ENCODE assay signal across 12 mouse cellular contexts in the genomic region with DNA sequence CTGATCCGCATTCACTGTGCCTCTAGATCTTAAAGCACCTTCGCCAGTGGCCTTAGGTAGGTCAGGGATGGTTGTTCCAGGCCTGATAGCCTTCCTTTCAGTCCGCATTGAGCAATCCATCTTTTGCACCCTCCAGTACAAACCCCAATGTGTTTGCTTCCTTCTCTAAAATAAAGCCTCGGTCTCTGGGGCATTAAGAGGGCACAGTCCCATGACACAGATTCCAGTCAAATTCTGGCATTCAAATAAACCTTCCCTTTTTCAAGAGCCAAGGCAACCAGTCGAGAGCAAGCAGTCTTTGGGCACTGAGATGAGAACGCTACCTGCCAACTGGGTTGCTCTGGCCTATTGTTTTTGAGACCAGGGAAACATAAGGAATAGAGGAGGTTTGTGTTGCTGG. TPM values are rescaled to one million over a fixed set of nuclear protein-coding genes. Genes with fewer than 3 reads are reported as not detected.
DNase-seq lines count a peak whose midpoint lies in the region; TF ChIP-seq lines count a peak whose summit lies in the region.
"Had no signal": no experiment of that assay in that cellular context is flagged by ENCODE, and none has a peak within 500 bp of the region (broad histone marks: within the 10 kb centered on the region; RNA-seq: fewer than 3 reads in every experiment).

No protein-coding gene starts in this region.

- no peaks in the 10 kb centered on the region for H3K79me2 ChIP-seq in heart, adult 2 months (replicated peaks; ENCODE audit: control insufficient read depth, insufficient read depth, low read length)

- H3K9ac ChIP-seq in heart, adult 2 months (ENCODE audit: low read depth, low read length): no peak overlapping the region
- H3K9ac ChIP-seq: liver, embryonic 15.5 days; midbrain, embryonic 12.5 days had no signal

- no peaks in the 10 kb centered on the region for H3K9me3 ChIP-seq in heart, embryonic 10.5 days
- H3K9me3 ChIP-seq: liver, embryonic 15.5 days; midbrain, embryonic 12.5 days had no signal

- H3K4me3 ChIP-seq in heart, adult 2 months: no peak overlapping the region
- no peak overlapping the region for H3K4me3 ChIP-seq in heart, embryonic 10.5 days
- H3K4me3 ChIP-seq: liver, embryonic 15.5 days; midbrain, embryonic 12.5 days; myocyte had no signal

- TF ChIP-seq CTCF in heart, adult 2 months (IDR thresholded peaks at IDR 0.05): no peak

- no peaks in the 10 kb centered on the region for H3K36me3 ChIP-seq in heart, adult 2 months (ENCODE audit: control insufficient read depth, insufficient read depth, low read length)
- no peaks in the 10 kb centered on the region for H3K36me3 ChIP-seq in heart, embryonic 10.5 days
- H3K36me3 ChIP-seq: liver, embryonic 15.5 days; midbrain, embryonic 12.5 days had no signal

- no peaks in the 10 kb centered on the region for H3K27me3 ChIP-seq in heart, adult 2 months (ENCODE audit: control insufficient read depth, insufficient read depth, low read length)
- H3K27me3 ChIP-seq in heart, embryonic 10.5 days (ENCODE audit: insufficient read depth, poor library complexity, severe bottlenecking): no peaks in the 10 kb centered on the region
- H3K27me3 ChIP-seq: liver, embryonic 15.5 days; midbrain, embryonic 12.5 days had no signal

- H3K4me1 ChIP-seq in heart, adult 2 months (ENCODE audit: control insufficient read depth, insufficient read depth, low read length): peaks cover 3% of the 10 kb centered on the region; the same call in 1 of the 2 replicates
- no peaks in the 10 kb centered on the region for H3K4me1 ChIP-seq in heart, embryonic 10.5 days
- H3K4me1 ChIP-seq: liver, embryonic 15.5 days; midbrain, embryonic 12.5 days had no signal

- DNase-seq in heart, adult 2 months: no peak
- no peak for DNase-seq in heart, embryonic 10.5 days (ENCODE audit: low spot score)
- peak; percentile 48 for DNase-seq in layer of hippocampus, adult 9-11 months
- DNase-seq in layer of hippocampus, adult 11-12 months (ENCODE audit: low spot score): no peak
- peak; percentile 66 for DNase-seq in adipocyte (ENCODE audit: low spot score)
- DNase-seq in brain, adult 2 months (ENCODE audit: low read depth, low spot score): peak; percentile 26
- no peak for DNase-seq in natural killer cell, adult 2 months (ENCODE audit: low spot score in 2 of 2)
- DNase-seq: gastrocnemius, postnatal 36 days; thymus, postnatal 14 days had no signal

- TF ChIP-seq EP300 in heart, adult 2 months (IDR thresholded peaks at IDR 0.05; ENCODE audit: insufficient read depth, low read depth, low read length): no peak

- TF ChIP-seq POLR2A in heart, adult 2 months (IDR thresholded peaks at IDR 0.05; ENCODE audit: insufficient read depth, low read depth, low read length): no peak

- intact Hi-C loops in heart, adult 2 months (cut with DNase I): no loop called here

- H3K27ac ChIP-seq in heart, adult 2 months: peak overlapping the region; percentile 7; the same call in 1 of the 2 replicates
- no peak overlapping the region for H3K27ac ChIP-seq in heart, embryonic 10.5 days
- H3K27ac ChIP-seq: liver, embryonic 15.5 days; midbrain, embryonic 12.5 days had no signal

- 84% methylated on average over 6 of the region's 6 CpGs for WGBS in heart, adult 2 months
- 83% methylated on average over 6 of the region's 6 CpGs for WGBS in heart, embryonic 10.5 days

RNA-seq across cellular contexts. Expression of gene Sash1, which starts 57.8 kb away (rescaled TPM):
- 10 to 100 TPM; 22.1 to 32.8 TPM for total RNA-seq in heart, adult 2 months (2021)
- polyA plus RNA-seq in heart, adult 2 months (2012; rRNA removed): 10.0 and 15.9 TPM in 2 replicates
- 2.5 and 2.7 TPM in 2 replicates for polyA plus RNA-seq in heart, embryonic 10.5 days (2016; fragmentation: Nextera tagmentation; extraction: Ambion mirVana)

Comparison
In these comparisons a context has a peak if more than half of its experiments do, and no peak if none do; other contexts are left out.
1. DNase-seq: peak in layer of hippocampus, adult 9-11 months (single experiment), adipocyte (single experiment) and brain, adult 2 months (single experiment); none in heart, adult 2 months (0 of 2), heart, embryonic 10.5 days (single experiment), layer of hippocampus, adult 11-12 months (single experiment) and natural killer cell, adult 2 months (0 of 2).